Mouse (Mus musculus): Measurements from ENCODE around the gene Lrrk1.

DNA sequence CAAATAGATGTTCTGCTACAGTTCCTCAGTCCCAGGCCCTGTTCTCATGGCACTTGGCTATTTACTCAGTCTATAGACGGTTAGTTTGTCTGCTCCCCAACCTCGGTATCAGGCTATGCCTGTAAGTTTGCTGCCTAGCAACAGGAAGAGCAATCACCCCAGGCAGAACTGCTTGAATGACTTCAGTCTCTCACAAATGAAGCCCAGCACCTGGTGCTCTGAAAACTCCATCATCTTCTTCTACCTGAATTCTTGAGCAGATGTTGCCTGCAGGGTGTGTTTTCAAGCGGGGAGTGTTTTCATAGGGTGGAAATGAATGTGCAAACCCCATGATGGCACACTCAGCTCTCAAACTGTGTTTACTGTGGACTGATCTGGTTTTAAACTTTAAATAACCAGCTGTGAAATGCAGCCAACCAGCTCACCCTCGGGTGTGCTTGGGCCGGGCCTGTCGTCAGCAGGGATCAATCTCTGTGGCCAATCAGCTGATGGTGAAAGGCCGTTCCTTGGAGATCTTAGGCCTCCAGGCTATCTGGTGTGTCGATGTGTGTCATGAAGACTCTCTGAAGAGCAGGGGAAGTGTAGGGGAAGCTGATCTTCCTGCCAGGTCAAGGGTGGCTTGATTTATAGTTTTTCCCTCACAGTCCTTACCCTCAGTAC, 187.2 kb downstream of the Lrrk1 start:
- TF ChIP-seq E2F4 (IDR thresholded peaks at IDR 0.05; ENCODE audit: insufficient replicate concordance, low read depth, low read length) (no peak), POLR2AphosphoS2 (IDR thresholded peaks at IDR 0.05; ENCODE audit: low read depth, low read length) (no peak), CTCF (conservative IDR thresholded peaks at IDR 0.05 in 1 of 2, IDR thresholded peaks at IDR 0.05 in 1 of 2; ENCODE audit: low read depth in 2 of 2, low read length in 2 of 2) (no peak), POLR2A (IDR thresholded peaks at IDR 0.05; ENCODE audit: low read depth, low read length) (no peak), HCFC1 (IDR thresholded peaks at IDR 0.05; ENCODE audit: low read depth, low read length) (no peak), MEF2A (IDR thresholded peaks at IDR 0.05; ENCODE audit: borderline replicate concordance, low read depth, low read length) (no peak), ZKSCAN1 (IDR thresholded peaks at IDR 0.05; ENCODE audit: borderline replicate concordance, low read depth, low read length) (no peak)

All from CH12.LX (cell line).